Mouse (Mus musculus): ENCODE data around the gene Nxpe5.

Nxpe5 gene

DNA sequence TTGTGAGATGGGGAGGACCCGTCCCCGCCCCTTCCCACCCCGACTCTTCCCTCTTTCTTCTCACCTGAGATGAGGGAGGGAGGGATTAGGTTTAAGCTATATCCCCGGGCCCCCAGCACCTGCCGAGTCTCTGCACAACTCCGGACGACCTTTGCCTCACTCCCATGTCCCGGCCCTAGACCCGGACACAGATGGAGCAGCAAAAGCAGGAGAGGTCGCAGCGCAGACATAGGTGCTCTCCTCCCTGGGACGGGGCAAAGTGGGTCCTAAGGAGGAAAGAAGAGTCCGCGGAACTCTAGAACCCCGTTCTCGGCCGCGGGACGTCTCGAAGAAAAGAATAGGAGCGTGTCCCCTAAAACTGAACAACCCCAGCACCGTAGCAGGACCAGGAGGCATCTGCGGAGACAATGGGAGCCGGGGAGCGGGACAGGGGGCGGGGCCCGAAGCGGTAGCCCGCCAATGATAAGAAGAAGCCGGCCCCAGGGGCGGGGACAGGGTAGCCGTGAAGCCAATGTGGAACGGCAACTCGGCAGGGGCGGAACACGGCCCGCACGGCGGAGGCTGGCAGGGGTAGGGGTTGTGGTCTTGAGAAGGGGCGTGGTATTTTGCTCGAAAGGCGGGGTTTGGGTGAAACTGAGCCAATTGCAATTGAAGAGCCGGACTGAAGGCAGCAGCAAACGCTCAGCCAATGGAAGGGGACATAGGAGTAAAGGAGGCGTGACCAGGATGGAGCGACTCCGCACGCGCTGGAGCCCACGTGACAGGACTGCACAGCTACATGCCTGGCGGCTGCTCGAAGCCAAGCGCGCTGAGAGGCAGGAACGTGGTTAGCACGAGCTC is 54.1 kb downstream of the Nxpe5 start, which contains the start of the genes Gm43720, Gpc2 and Stag3:
Gm43720 (minus strand) TSS at position 374 of the 840 bp plus-strand sequence.
Gpc2 (minus strand) TSS at position 421 of the 840 bp plus-strand sequence.
Stag3 (plus strand) TSS at position 656 of the 840 bp plus-strand sequence.
- DNase-seq: peak; percentile 89

DNA sequence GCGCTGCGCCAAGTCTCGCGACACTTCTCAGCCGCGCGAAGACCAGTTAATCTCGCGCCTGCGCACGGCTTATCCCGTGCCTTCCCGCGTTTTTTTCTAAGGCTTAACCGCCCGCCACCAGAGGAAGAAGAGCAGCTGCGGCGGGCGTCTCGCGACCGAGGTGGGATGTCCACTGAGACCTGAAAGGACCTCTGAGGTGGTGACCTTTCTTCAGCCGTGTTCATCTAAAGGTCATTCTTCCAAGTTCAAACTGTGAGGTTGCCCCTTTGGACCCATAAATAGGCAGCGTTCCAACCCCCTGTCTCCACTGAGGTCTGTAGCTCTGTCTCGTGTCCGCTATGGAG is 54.7 kb downstream of the Nxpe5 start:
- no peak for DNase-seq

DNA sequence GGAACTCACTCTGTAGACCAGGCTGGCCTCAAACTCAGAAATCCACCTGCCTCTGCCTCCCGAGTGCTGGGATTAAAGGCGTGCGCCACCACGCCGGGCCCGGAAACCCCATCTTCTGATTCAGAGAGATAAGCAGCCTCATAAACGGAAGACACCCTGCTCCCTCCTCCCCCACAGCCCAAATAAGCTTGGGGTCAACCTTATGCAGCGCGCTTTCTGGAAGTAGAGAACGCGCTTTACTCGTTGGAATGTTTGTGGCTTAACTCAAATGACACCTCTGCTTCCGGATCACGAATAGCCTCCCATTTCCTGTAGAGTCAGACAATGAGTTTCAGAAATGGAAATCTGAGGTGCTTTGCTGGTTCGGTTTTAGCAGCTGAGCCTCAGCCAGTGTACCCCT is 55.1 kb downstream of the Nxpe5 start:
- DNase-seq: no peak

GRCm38 (mm10) chr5:138281798-138282197 is 56.1 kb downstream of the Nxpe5 start:
- no peak for DNase-seq

DNA sequence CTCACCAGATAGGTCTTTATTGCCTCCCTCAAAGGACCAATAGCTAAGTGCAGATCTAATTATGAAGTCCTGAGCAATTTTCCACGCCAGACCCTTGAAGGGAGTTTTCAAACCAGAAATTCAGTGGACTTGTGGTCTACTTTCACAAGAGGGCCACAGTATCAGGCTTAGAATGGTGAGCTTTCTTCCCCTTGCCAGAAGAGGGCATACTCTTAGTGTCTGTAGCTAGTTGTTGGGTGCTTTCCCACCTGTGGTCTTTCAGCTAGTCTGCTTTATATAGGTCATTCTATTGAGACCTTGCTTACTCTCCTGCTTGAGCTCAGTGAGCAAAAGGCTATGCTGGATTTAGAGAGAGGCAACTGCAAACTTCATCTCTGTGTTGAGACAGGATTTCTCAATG is 57.8 kb downstream of the Nxpe5 start:
- no peak for DNase-seq

DNA sequence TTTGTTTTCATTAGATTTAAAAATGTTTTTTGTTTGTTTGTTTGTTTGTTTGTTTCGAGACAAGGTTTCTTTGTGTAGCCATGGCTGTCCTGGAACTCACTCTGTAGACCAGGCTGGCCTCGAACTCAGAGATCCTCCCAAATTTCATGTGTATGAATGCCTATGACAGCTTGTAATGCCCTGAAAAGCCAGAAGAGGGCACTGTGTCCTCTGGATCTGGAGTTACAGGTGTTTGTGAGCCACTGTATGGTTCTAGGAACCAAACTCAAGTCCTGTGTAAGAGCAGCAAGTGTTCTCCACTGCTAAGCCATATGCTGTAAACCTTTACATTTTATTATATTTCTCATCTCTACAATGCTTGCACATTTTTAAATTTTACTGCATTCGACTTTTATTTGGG is 62.2 kb downstream of the Nxpe5 start:
- DNase-seq: peak; percentile 55

- DNase-seq: no peak
Measured at GRCm38 (mm10) chr5:138291638-138292037, 65.9 kb downstream of the Nxpe5 start.

DNA sequence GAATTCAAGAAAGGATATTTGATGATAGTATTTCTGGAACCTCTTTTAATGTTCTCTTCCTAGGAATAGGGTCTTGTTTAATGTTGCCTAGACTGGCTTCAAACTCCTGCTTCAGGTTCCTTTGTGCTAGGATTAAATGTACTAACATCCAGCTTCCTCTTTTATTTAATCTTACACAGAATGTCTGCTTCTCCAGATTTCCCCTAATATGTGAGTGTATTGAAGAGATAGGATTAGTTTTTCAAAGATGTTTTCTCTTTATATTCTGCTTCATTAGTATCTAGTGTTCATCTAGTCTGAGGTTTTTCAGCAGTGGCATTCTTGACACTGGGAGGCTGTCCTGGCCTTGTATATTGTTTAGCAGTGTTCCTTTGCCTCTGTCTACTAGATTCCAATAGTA is 68.5 kb downstream of the Nxpe5 start:
- no peak for DNase-seq

GRCm38 (mm10) chr5:138299613-138300012 is 73.9 kb downstream of the Nxpe5 start:
- no peak for DNase-seq

Data from thymus, postnatal 4 days (tissue).